Comparison of ENCODE assay signal across 9 mouse cellular contexts in genomic region chr3:90291982-90292344, GRCm38 (mm10). TPM values are rescaled to one million over a fixed set of nuclear protein-coding genes. Genes with fewer than 3 reads are reported as not detected.
DNase-seq lines count a peak whose midpoint lies in the region; ATAC-seq lines count a peak whose summit lies in the region.
"Had no signal": no experiment of that assay in that cellular context is flagged by ENCODE, and none has a peak within 500 bp of the region (broad histone marks: within the 10 kb centered on the region; RNA-seq: fewer than 3 reads in every experiment).

No protein-coding gene starts in this region.

- peak overlapping the region; percentile 62 for H3K4me3 ChIP-seq in heart, embryonic 16.5 days (ENCODE audit: low read length)
- H3K4me3 ChIP-seq in hindbrain, embryonic 12.5 days: peak overlapping the region; percentile 88
- H3K4me3 ChIP-seq in midbrain, embryonic 12.5 days: peak overlapping the region; percentile 91

- H3K9ac ChIP-seq in heart, embryonic 16.5 days (ENCODE audit: low read length): peak overlapping the region; percentile 76
- peak overlapping the region; percentile 69 for H3K9ac ChIP-seq in hindbrain, embryonic 12.5 days
- H3K9ac ChIP-seq in midbrain, embryonic 12.5 days (replicated peaks): peak overlapping the region; percentile 73

- peak overlapping the region; percentile 88 for H3K27ac ChIP-seq in heart, embryonic 16.5 days (ENCODE audit: low read length)
- peak overlapping the region; percentile 91 for H3K27ac ChIP-seq in hindbrain, embryonic 12.5 days
- peak overlapping the region; percentile 96 for H3K27ac ChIP-seq in midbrain, embryonic 12.5 days (replicated peaks)

- 28% methylated on average over 2 of the region's 2 CpGs for WGBS in heart, embryonic 16.5 days
- WGBS in hindbrain, embryonic 12.5 days: 40% methylated on average over 2 of the region's 2 CpGs
- WGBS in midbrain, embryonic 12.5 days: 49% methylated on average over 2 of the region's 2 CpGs

- H3K9me3 ChIP-seq in heart, embryonic 16.5 days (replicated peaks; ENCODE audit: control insufficient read depth, low read length): no peaks in the 10 kb centered on the region
- no peaks in the 10 kb centered on the region for H3K9me3 ChIP-seq in hindbrain, embryonic 12.5 days (replicated peaks)
- no peaks in the 10 kb centered on the region for H3K9me3 ChIP-seq in midbrain, embryonic 12.5 days

- no peak for DNase-seq in heart, adult 8-10 months (ENCODE audit: low spot score)
- DNase-seq in MN1 (ENCODE audit: low spot score): peak; percentile 20
- no peak for DNase-seq in kidney, postnatal 14 days
- DNase-seq in kidney, adult 9 months: no peak

- no peak for ATAC-seq in heart, embryonic 16.5 days (replicated peaks; ENCODE audit: extremely low read depth, insufficient read depth, low FRiP score)
- ATAC-seq in hindbrain, embryonic 12.5 days (ENCODE audit: low FRiP score): no peak
- no peak for ATAC-seq in midbrain, embryonic 12.5 days (ENCODE audit: low FRiP score, low read depth)
- ATAC-seq in erythroid progenitor cell, adult 5-6 weeks (replicated peaks; ENCODE audit: low FRiP score, poor library complexity, severe bottlenecking): no peak

- no peaks in the 10 kb centered on the region for H3K27me3 ChIP-seq in heart, embryonic 16.5 days (ENCODE audit: control insufficient read depth, insufficient read depth, low read length)
- H3K27me3 ChIP-seq in hindbrain, embryonic 12.5 days: no peaks in the 10 kb centered on the region
- no peaks in the 10 kb centered on the region for H3K27me3 ChIP-seq in midbrain, embryonic 12.5 days
- H3K27me3 ChIP-seq: Patski had no signal

- H3K4me1 ChIP-seq in heart, embryonic 16.5 days (ENCODE audit: control insufficient read depth, insufficient read depth, low read length): peaks cover 19% of the 10 kb centered on the region
- peaks cover 22% of the 10 kb centered on the region for H3K4me1 ChIP-seq in hindbrain, embryonic 12.5 days
- H3K4me1 ChIP-seq in midbrain, embryonic 12.5 days: peaks cover 12% of the 10 kb centered on the region

- H3K36me3 ChIP-seq in heart, embryonic 16.5 days (ENCODE audit: control insufficient read depth, insufficient read depth): no peaks in the 10 kb centered on the region
- H3K36me3 ChIP-seq in hindbrain, embryonic 12.5 days: no peaks in the 10 kb centered on the region
- no peaks in the 10 kb centered on the region for H3K36me3 ChIP-seq in midbrain, embryonic 12.5 days

- H3K4me2 ChIP-seq in heart, embryonic 16.5 days (ENCODE audit: low read depth, low read length): peak overlapping the region; percentile 73
- H3K4me2 ChIP-seq in hindbrain, embryonic 12.5 days (replicated peaks): peak overlapping the region; percentile 64
- peak overlapping the region; percentile 59 for H3K4me2 ChIP-seq in midbrain, embryonic 12.5 days (replicated peaks)

RNA-seq across cellular contexts. Expression of gene Gatad2b, which starts 1.0 kb away (rescaled TPM):
- 8.4 and 8.7 TPM in 2 replicates for polyA plus RNA-seq in heart, embryonic 16.5 days (2015; fragmentation: Nextera tagmentation; extraction: Ambion mirVana)
- total RNA-seq in heart, adult 8-10 months (2022): 10 to 100 TPM; 41.4 to 51.4 (median 46.0) TPM
- polyA plus RNA-seq in hindbrain, embryonic 12.5 days (2016; fragmentation: Nextera tagmentation; extraction: Ambion mirVana): 14.2 and 17.1 TPM in 2 replicates
- polyA plus RNA-seq in midbrain, embryonic 12.5 days (2016; fragmentation: Nextera tagmentation; extraction: Ambion mirVana): 15.5 and 15.9 TPM in 2 replicates
- 55.8 and 59.8 TPM in 2 replicates for total RNA-seq in erythroid progenitor cell, adult 5-6 weeks (2015; ENCODE audit: low replicate concordance)
- 47.2 and 47.7 TPM in 2 replicates for total RNA-seq in erythroid progenitor cell, adult 5-6 weeks (2017; ENCODE audit: low replicate concordance)

RNA-seq across cellular contexts. Expression of gene Dennd4b, which starts 27.0 kb away (rescaled TPM):
- 7.1 and 7.4 TPM in 2 replicates for polyA plus RNA-seq in heart, embryonic 16.5 days (2015; fragmentation: Nextera tagmentation; extraction: Ambion mirVana)
- 10 to 100 TPM; 38.0 to 39.3 (median 38.7) TPM for total RNA-seq in heart, adult 8-10 months (2022)
- polyA plus RNA-seq in hindbrain, embryonic 12.5 days (2016; fragmentation: Nextera tagmentation; extraction: Ambion mirVana): 6.2 and 6.7 TPM in 2 replicates
- 6.6 and 6.9 TPM in 2 replicates for polyA plus RNA-seq in midbrain, embryonic 12.5 days (2016; fragmentation: Nextera tagmentation; extraction: Ambion mirVana)
- total RNA-seq in erythroid progenitor cell, adult 5-6 weeks (2015; ENCODE audit: low replicate concordance): 13.3 and 40.2 TPM in 2 replicates
- 3.2 and 13.5 TPM in 2 replicates for total RNA-seq in erythroid progenitor cell, adult 5-6 weeks (2017; ENCODE audit: low replicate concordance)

RNA-seq across cellular contexts. Expression of gene Crtc2, which starts 38.0 kb away (rescaled TPM):
- 12.2 and 13.9 TPM in 2 replicates for polyA plus RNA-seq in heart, embryonic 16.5 days (2015; fragmentation: Nextera tagmentation; extraction: Ambion mirVana)
- total RNA-seq in heart, adult 8-10 months (2022): 10 to 100 TPM; 16.0 to 18.5 (median 16.4) TPM
- 20.5 and 25.8 TPM in 2 replicates for polyA plus RNA-seq in hindbrain, embryonic 12.5 days (2016; fragmentation: Nextera tagmentation; extraction: Ambion mirVana)
- polyA plus RNA-seq in midbrain, embryonic 12.5 days (2016; fragmentation: Nextera tagmentation; extraction: Ambion mirVana): 21.5 and 21.7 TPM in 2 replicates
- 10.8 and 14.3 TPM in 2 replicates for total RNA-seq in erythroid progenitor cell, adult 5-6 weeks (2015; ENCODE audit: low replicate concordance)
- 5.3 and 16.5 TPM in 2 replicates for total RNA-seq in erythroid progenitor cell, adult 5-6 weeks (2017; ENCODE audit: low replicate concordance)

RNA-seq across cellular contexts. Expression of gene Slc39a1, which starts 44.0 kb away (rescaled TPM):
- 61.5 and 86.3 TPM in 2 replicates for polyA plus RNA-seq in heart, embryonic 16.5 days (2015; fragmentation: Nextera tagmentation; extraction: Ambion mirVana)
- 10 to 100 TPM; 65.1 to 79.2 (median 75.5) TPM for total RNA-seq in heart, adult 8-10 months (2022)
- 46.8 and 46.9 TPM in 2 replicates for polyA plus RNA-seq in hindbrain, embryonic 12.5 days (2016; fragmentation: Nextera tagmentation; extraction: Ambion mirVana)
- 50.5 and 55.1 TPM in 2 replicates for polyA plus RNA-seq in midbrain, embryonic 12.5 days (2016; fragmentation: Nextera tagmentation; extraction: Ambion mirVana)
- total RNA-seq in erythroid progenitor cell, adult 5-6 weeks (2015; ENCODE audit: low replicate concordance): 2.1 and 5.0 TPM in 2 replicates
- 2.2 and 7.4 TPM in 2 replicates for total RNA-seq in erythroid progenitor cell, adult 5-6 weeks (2017; ENCODE audit: low replicate concordance)

RNA-seq across cellular contexts. Expression of gene Creb3l4, which starts 48.7 kb away (rescaled TPM):
- 2.2 and 3.1 TPM in 2 replicates for polyA plus RNA-seq in heart, embryonic 16.5 days (2015; fragmentation: Nextera tagmentation; extraction: Ambion mirVana)
- total RNA-seq in heart, adult 8-10 months (2022): under 1 TPM in 2 of 4 experiments, not detected in 2; 0.38 to 0.81 TPM
- polyA plus RNA-seq in hindbrain, embryonic 12.5 days (2016; fragmentation: Nextera tagmentation; extraction: Ambion mirVana): 4.8 and 5.3 TPM in 2 replicates
- 3.8 and 3.9 TPM in 2 replicates for polyA plus RNA-seq in midbrain, embryonic 12.5 days (2016; fragmentation: Nextera tagmentation; extraction: Ambion mirVana)
- total RNA-seq in erythroid progenitor cell, adult 5-6 weeks (2015; ENCODE audit: low replicate concordance): not detected in 2 replicates
- total RNA-seq in erythroid progenitor cell, adult 5-6 weeks (2017; ENCODE audit: low replicate concordance): not detected in 2 replicates
